Mouse (Mus musculus): Measurements from ENCODE around the gene Ifngr2.

DNA sequence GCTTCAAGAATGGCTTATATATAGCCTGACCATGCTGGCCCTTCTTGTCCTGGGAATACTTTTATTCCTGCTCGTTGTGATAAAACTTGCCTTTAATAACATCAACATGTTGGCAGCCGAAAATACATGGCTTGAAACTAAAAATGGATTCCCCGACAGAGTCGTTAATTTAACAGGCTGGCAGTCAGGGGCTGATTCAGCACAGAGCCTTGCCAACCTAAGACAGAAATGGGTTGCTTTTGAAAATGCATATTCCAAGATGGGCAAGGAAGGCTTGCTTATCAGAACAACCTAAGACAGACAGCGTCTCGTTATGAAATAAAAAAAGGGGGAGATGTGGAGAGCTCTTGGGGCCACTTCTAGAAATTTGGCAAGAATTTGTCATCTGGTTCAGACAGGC is 15.0 kb upstream of the Ifngr2 start:
- TF ChIP-seq POLR2A (IDR thresholded peaks at IDR 0.05; ENCODE audit: control insufficient read depth, low read depth, low read length) (no peak), CTCF (IDR thresholded peaks at IDR 0.05; ENCODE audit: control insufficient read depth, insufficient read depth, insufficient replicate concordance, low read depth, low read length) (no peak)

All from testis, adult 2 months (tissue).